Mouse (Mus musculus): ENCODE results near the gene Zmynd8.

DNA sequence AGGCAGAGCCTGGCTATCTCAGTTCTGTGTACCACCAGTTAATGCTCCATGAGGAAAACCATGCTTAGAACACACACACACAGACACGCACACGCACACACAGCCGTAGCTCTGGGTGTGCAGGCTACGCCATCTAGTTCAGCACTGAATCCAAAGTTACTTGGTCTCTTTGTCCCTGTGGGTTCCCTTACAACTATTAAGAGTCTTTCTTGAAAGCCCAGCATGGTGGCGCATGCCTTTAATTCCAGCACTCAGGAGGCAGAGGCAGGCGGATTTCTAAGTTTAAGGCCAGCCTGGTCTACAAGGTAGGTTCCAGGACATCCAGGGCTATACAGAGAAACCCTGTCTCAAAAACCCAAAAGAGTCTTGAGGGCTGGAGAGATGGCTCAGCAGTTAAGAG lies 38.4 kb downstream of the Zmynd8 start:
- TF ChIP-seq CTCF (IDR thresholded peaks at IDR 0.05; ENCODE audit: borderline replicate concordance, insufficient read depth, low read length), result no peak
- TF ChIP-seq POLR2A (IDR thresholded peaks at IDR 0.05; ENCODE audit: low read depth, low read length), result no peak

Data from embryonic fibroblast, embryonic 13.5 days (primary cell).